Mouse (Mus musculus) heart, adult 2 months (tissue): ENCODE results near the gene Ugt2b5. TPM values are rescaled to one million over a fixed set of nuclear protein-coding genes. Genes with fewer than 3 reads are reported as not detected.

Experiments
- DNase-seq, 2 experiments: peaks; one replicate each; pipeline ENCODE4 v3.0.0; 2021
- H3K27ac ChIP-seq: fragments of 200-600 bp; 2 replicates; pipeline ENCODE4 v1.8.1; 2022
- H3K27me3 ChIP-seq: fragments of 200-500 bp; 2 replicates; pipeline ENCODE4 v1.6.1; 2012; ENCODE audit warnings: mild to moderate bottlenecking, low read length, inconsistent platforms, mixed read lengths; ENCODE audit not compliant: control insufficient read depth, insufficient read depth
- H3K36me3 ChIP-seq: fragments of 200-500 bp; 2 replicates; pipeline ENCODE4 v1.6.1; 2012; ENCODE audit warnings: low read length, inconsistent platforms; ENCODE audit not compliant: control insufficient read depth, insufficient read depth
- H3K4me1 ChIP-seq: fragments of 200-500 bp; 2 replicates; pipeline ENCODE4 v1.6.1; 2011; ENCODE audit warnings: low read length; ENCODE audit not compliant: control insufficient read depth, insufficient read depth
- H3K4me3 ChIP-seq: fragments of 200-600 bp; 2 replicates; pipeline ENCODE4 v1.8.1; 2022
- H3K79me2 ChIP-seq: fragments of 200-500 bp; replicated peaks from 2 replicates; pipeline ENCODE4 v1.6.1; 2012; ENCODE audit warnings: mild to moderate bottlenecking, inconsistent platforms, low read length, moderate library complexity, mixed read lengths; ENCODE audit not compliant: control insufficient read depth, insufficient read depth
- H3K9ac ChIP-seq: fragments of 200-500 bp; 2 replicates; pipeline ENCODE4 v1.6.1; 2012; ENCODE audit warnings: low read depth, mild to moderate bottlenecking, control low read depth, inconsistent platforms, low read length, mixed read lengths
- CTCF ChIP-seq: fragments of 200-600 bp; IDR thresholded peaks from 2 replicates; pipeline ENCODE4 v1.8.1; 2022; ENCODE audit warnings: antibody characterized with exemption, mild to moderate bottlenecking, moderate library complexity
- EP300 ChIP-seq: fragments of 200-500 bp; IDR thresholded peaks from 2 replicates; pipeline ENCODE4 v1.6.1; 2011; ENCODE audit warnings: low read depth, low read length, control low read depth; ENCODE audit not compliant: insufficient read depth
- POLR2A ChIP-seq: fragments of 200-500 bp; IDR thresholded peaks from 2 replicates; pipeline ENCODE4 v1.6.1; 2011; ENCODE audit warnings: mild to moderate bottlenecking, low read depth, low read length, control low read depth; ENCODE audit not compliant: insufficient read depth
- WGBS: fragments of 180-500 bp; shearing (Covaris S2); methylation state at CpG from one replicate; pipeline ENCODE4 v1.1.7; 2018; 5-methylcytosine and 5-hydroxymethylcytosine counted together
- intact Hi-C: fragments of 180-260 bp; cut with DNase I; formaldehyde crosslinking; loops from one replicate; pipeline ENCODE4 v1.15.1; 2025
- polyA plus RNA-seq: library from polyadenylated mRNA; depleted of rRNA; stranded (reverse); fragments of >200 nt; gene quantifications from 2 replicates; pipeline ENCODE4 v1.2.3, GENCODE M21; 2012; rRNA removed
- total RNA-seq, 2 experiments: library from RNA; stranded (reverse); gene quantifications; 2 replicates each; pipeline ENCODE4 v1.2.3; 2021

Ugt2b5 gene
- total and polyA plus RNA-seq, 3 experiments: not detected

DNA sequence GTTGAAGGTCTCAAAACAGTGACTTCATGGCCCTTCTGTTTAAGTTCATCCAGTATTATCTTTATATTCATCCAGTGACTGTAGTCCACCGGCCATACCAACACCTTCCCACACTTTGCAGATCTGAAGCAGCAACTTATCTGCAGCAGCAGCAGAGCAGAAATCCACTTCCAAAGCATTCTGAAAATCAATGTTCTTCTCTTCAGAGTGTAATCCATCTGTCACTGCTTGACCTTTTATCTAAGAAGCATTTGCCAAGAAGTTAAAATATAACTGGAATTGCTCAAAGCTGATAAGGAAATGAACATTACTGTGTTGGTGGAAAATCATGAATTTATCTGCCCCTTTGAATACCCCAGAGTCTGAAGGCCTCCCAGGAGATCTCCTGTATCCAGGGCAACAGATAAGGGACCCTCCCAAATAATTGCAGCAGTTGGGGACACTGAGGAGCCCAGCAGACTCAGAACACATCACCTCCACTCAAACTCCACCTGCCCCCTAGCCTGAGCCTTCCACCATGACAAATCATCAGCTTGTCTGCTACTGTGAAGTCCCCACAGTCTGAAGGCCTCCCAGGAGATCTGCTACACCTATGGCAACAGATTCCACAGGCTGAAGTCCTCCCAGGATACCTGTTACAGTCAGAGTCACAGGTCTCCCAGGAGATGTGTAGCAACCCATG is 47.6 kb downstream of the Ugt2b5 start, which contains the start of gene Ugt2b36:
TSS of gene Ugt2b36 (minus strand) at position 210 of the 682 bp plus-strand sequence.
- 38% methylated on average over 1 of the region's 1 CpGs for WGBS
- Histone ChIP-seq H3K79me2 (no peaks in the 10 kb centered on the region), H3K4me1 (no peaks in the 10 kb centered on the region), H3K27me3 (no peaks in the 10 kb centered on the region), H3K27ac (no peak within 1 kb of the TSS), H3K9ac (no peak within 1 kb of the TSS), H3K36me3 (no peaks in the 10 kb centered on the region), H3K4me3 (no peak within 1 kb of the TSS)
- no peak for DNase-seq
- intact Hi-C loops: no loop called here
- no peak for TF ChIP-seq CTCF
- no peak for TF ChIP-seq EP300
- TF ChIP-seq POLR2A: no peak

- no peaks in the 10 kb centered on the region for H3K27me3 ChIP-seq
- DNase-seq: no peak
- H3K36me3 ChIP-seq: no peaks in the 10 kb centered on the region
- H3K4me3 ChIP-seq: no peak overlapping the region
- H3K79me2 ChIP-seq: no peaks in the 10 kb centered on the region
- intact Hi-C loops: no loop called here
- no peaks in the 10 kb centered on the region for H3K4me1 ChIP-seq
- H3K27ac ChIP-seq: no peak overlapping the region
- no peak overlapping the region for H3K9ac ChIP-seq
- TF ChIP-seq CTCF (no peak), POLR2A (no peak), EP300 (no peak)
Measured at GRCm38 (mm10) chr5:87091111-87091510, 49.0 kb downstream of the Ugt2b5 start.

DNA sequence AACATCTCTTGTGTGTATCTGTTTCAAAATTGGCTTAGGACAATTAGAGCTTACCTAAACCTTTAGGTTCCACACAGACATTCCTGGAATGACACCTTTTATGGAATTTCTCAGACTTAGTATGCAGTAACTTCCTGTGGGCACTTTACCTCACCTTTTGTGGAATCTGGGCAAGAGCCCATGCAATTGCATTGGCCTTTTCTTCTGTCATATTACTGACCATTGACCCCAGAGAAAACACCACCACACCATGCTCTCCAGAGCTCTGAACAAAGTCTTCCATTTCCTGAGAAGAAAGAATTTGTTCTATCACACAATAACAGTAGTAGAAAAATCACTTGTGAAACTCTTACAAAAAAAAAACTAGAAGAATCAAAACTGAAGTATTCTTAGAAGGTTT is 50.9 kb downstream of the Ugt2b5 start:
- TF ChIP-seq POLR2A: no peak
- no peak for TF ChIP-seq CTCF
- TF ChIP-seq EP300: no peak
- Histone ChIP-seq H3K4me3 (no peak overlapping the region), H3K79me2 (no peaks in the 10 kb centered on the region), H3K27ac (no peak overlapping the region), H3K4me1 (no peaks in the 10 kb centered on the region), H3K27me3 (no peaks in the 10 kb centered on the region), H3K36me3 (no peaks in the 10 kb centered on the region), H3K9ac (no peak overlapping the region)
- intact Hi-C loops: no loop called here
- DNase-seq: no peak

DNA sequence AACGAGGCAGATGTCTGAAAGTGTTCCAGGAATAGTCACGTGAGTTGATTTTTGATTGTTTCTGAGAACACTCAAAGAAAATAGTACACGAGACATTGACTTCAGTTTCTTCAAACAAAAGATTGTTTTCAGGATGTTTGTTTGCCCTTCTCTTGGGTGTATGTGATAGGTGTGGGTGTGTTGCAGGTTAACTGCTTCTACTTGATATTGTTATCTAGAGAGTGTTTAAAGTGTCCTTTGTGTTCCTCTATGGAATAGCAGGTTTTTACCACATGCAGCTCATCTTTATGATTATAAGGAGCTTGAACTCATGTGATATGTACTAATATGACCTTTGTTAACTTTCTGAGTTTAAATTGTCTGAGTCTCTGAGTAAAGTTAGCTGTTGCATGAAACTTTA is 53.8 kb downstream of the Ugt2b5 start:
- TF ChIP-seq POLR2A: no peak
- TF ChIP-seq EP300: no peak
- 50% methylated on average over 3 of the region's 3 CpGs for WGBS
- Histone ChIP-seq H3K4me1 (no peaks in the 10 kb centered on the region), H3K27ac (no peak overlapping the region), H3K9ac (no peak overlapping the region), H3K4me3 (no peak overlapping the region), H3K79me2 (no peaks in the 10 kb centered on the region), H3K36me3 (no peaks in the 10 kb centered on the region), H3K27me3 (no peaks in the 10 kb centered on the region)
- DNase-seq: no peak
- intact Hi-C loops: no loop called here

Other genes starting within 250 kb of the Ugt2b5 start
- gene Ugt2b34, start 233.4 kb downstream of the Ugt2b5 start, total RNA-seq: not detected
- 0.09 and 0.14 TPM in 2 replicates for gene Ugt2b34, start 233.4 kb downstream of the Ugt2b5 start, polyA plus RNA-seq
- not detected for gene Ugt2b1, start 213.8 kb downstream of the Ugt2b5 start, total RNA-seq
- 0.12 TPM in 1 of 2 replicates, not detected in the other for gene Ugt2b1, start 213.8 kb downstream of the Ugt2b5 start, polyA plus RNA-seq
- gene Ugt2b35, start 139.5 kb downstream of the Ugt2b5 start, total RNA-seq: not detected
- not detected in 2 replicates for gene Ugt2b35, start 139.5 kb downstream of the Ugt2b5 start, polyA plus RNA-seq
- not detected for gene Ugt2b36, start 47.8 kb downstream of the Ugt2b5 start, total RNA-seq
- gene Ugt2b36, start 47.8 kb downstream of the Ugt2b5 start, polyA plus RNA-seq: 0.20 TPM in 1 of 2 replicates, not detected in the other
- not detected for gene Ugt2b37, start 114.5 kb upstream of the Ugt2b5 start, total RNA-seq
- gene Ugt2b37, start 114.5 kb upstream of the Ugt2b5 start, polyA plus RNA-seq: not detected in 2 replicates
- not detected for gene Ugt2a3, start 196.9 kb upstream of the Ugt2b5 start, total RNA-seq
- 0.06 TPM in 1 of 2 replicates, not detected in the other for gene Ugt2a3, start 196.9 kb upstream of the Ugt2b5 start, polyA plus RNA-seq